Mouse (Mus musculus) neural tube, embryonic 11.5 days (tissue): ENCODE data around the gene Rab44. TPM values are rescaled to one million over a fixed set of nuclear protein-coding genes. Genes with fewer than 3 reads are reported as not detected.
"Not testable (repeated sequence)": the region's sequence is repeated elsewhere in the genome, so short reads cannot be mapped to it uniquely, and the experiment has no call there.

Experiments used
- ATAC-seq: fragments of 200-750 bp; cut with Nextera tagmentation; 2 replicates; pipeline ENCODE4 v1.8.0; 2017; ENCODE audit warnings: moderate number of reproducible peaks, mild to moderate bottlenecking, moderate TSS enrichment, moderate library complexity; ENCODE audit not compliant: insufficient read depth, low FRiP score, low TSS enrichment
- DNase-seq: peaks from one replicate; pipeline ENCODE4 v3.0.0-alpha.2; 2015; ENCODE audit warnings: low spot score
- H3K27ac ChIP-seq: fragments of 300-500 bp; sonication (generic); 2 replicates; pipeline ENCODE4 v1.5.1; 2014; ENCODE audit warnings: low read depth, mild to moderate bottlenecking, low read length
- H3K27me3 ChIP-seq: fragments of 300-500 bp; sonication (generic); 2 replicates; pipeline ENCODE4 v1.6.1; 2014; ENCODE audit warnings: mild to moderate bottlenecking, low read length, mixed read lengths; ENCODE audit not compliant: control insufficient read depth, insufficient read depth
- H3K36me3 ChIP-seq: fragments of 300-500 bp; sonication (generic); 2 replicates; pipeline ENCODE4 v1.6.1; 2014; ENCODE audit warnings: mild to moderate bottlenecking, low read length, moderate library complexity, mixed read lengths; ENCODE audit not compliant: control insufficient read depth, insufficient read depth
- H3K4me1 ChIP-seq: fragments of 300-500 bp; sonication (generic); 2 replicates; pipeline ENCODE4 v1.6.1; 2014; ENCODE audit warnings: low read length, mixed read lengths; ENCODE audit not compliant: control insufficient read depth, insufficient read depth
- H3K4me2 ChIP-seq: fragments of 300-500 bp; sonication (generic); 2 replicates; pipeline ENCODE4 v1.6.1; 2014; ENCODE audit warnings: low read depth, mild to moderate bottlenecking, moderate library complexity
- H3K4me3 ChIP-seq: fragments of 300-500 bp; sonication (generic); 2 replicates; pipeline ENCODE4 v1.5.1; 2014; ENCODE audit warnings: low read depth, low read length
- H3K9ac ChIP-seq: fragments of 300-500 bp; sonication (generic); 2 replicates; pipeline ENCODE4 v1.6.1; 2014; ENCODE audit warnings: mild to moderate bottlenecking, low read length
- H3K9me3 ChIP-seq: fragments of 300-500 bp; sonication (generic); 2 replicates; pipeline ENCODE4 v1.6.1; 2016; ENCODE audit warnings: low read length; ENCODE audit not compliant: control insufficient read depth
- WGBS: fragments of 180-500 bp; shearing (Covaris S2); extraction: QIAGEN DNeasy Blood & Tissue Kit; methylation state at CpG from one replicate; pipeline ENCODE4 v1.1.7; 2014; 5-methylcytosine and 5-hydroxymethylcytosine counted together
- polyA plus RNA-seq: library from polyadenylated mRNA; unstranded; fragments of >200 nt; fragmentation: Nextera tagmentation; extraction: Ambion mirVana; gene quantifications from 2 replicates; pipeline ENCODE4 v1.2.1, GENCODE M21; 2014

Rab44 gene
- 0.39 and 0.44 TPM in 2 replicates for polyA plus RNA-seq

- ATAC-seq (no peak), DNase-seq (no peak)
- H3K9me3 ChIP-seq = no peaks in the 10 kb centered on the region
- no peaks in the 10 kb centered on the region for H3K27me3 ChIP-seq
- H3K4me3 ChIP-seq = no peak within 1 kb of the TSS
- no peaks in the 10 kb centered on the region for H3K4me1 ChIP-seq
- WGBS = 92% methylated on average over 13 of the region's 13 CpGs
- no peaks in the 10 kb centered on the region for H3K36me3 ChIP-seq
- no peak within 1 kb of the TSS for H3K4me2 ChIP-seq
- H3K27ac ChIP-seq = no peak within 1 kb of the TSS
- H3K9ac ChIP-seq = no peak within 1 kb of the TSS
Measured at GRCm38 (mm10) chr17:29113591-29114352, at the start of gene Rab44. Gene Rab44, plus strand, starts transcription at chr17:29114145.

GRCm38 (mm10) chr17:29065245-29065940 lies 48.6 kb upstream of the Rab44 start:
- Histone ChIP-seq H3K9me3 (no peaks in the 10 kb centered on the region), H3K4me2 (no peak overlapping the region), H3K36me3 (no peaks in the 10 kb centered on the region), H3K9ac (no peak overlapping the region), H3K4me1 (0 out of 2 replicates have a peak, but pooled peaks cover 5% of the 10 kb centered on the region), H3K27me3 (no peaks in the 10 kb centered on the region), H3K4me3 (no peak overlapping the region), H3K27ac (no peak overlapping the region)
- DNase-seq = no peak
- ATAC-seq = no peak
- 84% methylated on average over 21 of the region's 21 CpGs for WGBS

GRCm38 (mm10) chr17:29065971-29066370 lies 48.0 kb upstream of the Rab44 start:
- Histone ChIP-seq H3K27me3 (no peaks in the 10 kb centered on the region), H3K9ac (no peak overlapping the region), H3K9me3 (no peaks in the 10 kb centered on the region), H3K4me1 (0 out of 2 replicates have a peak, but pooled peaks cover 5% of the 10 kb centered on the region), H3K4me2 (no peak overlapping the region), H3K4me3 (no peak overlapping the region), H3K27ac (no peak overlapping the region), H3K36me3 (no peaks in the 10 kb centered on the region)
- no peak for DNase-seq
- no peak for ATAC-seq
- 92% methylated on average over 3 of the region's 3 CpGs for WGBS

GRCm38 (mm10) chr17:29067416-29067815 lies 46.5 kb upstream of the Rab44 start:
- ATAC-seq, DNase-seq, H3K9me3 ChIP-seq, H3K27me3 ChIP-seq, H3K4me1 ChIP-seq, H3K4me2 ChIP-seq, H3K27ac ChIP-seq, H3K4me3 ChIP-seq, H3K9ac ChIP-seq, H3K36me3 ChIP-seq: not testable (repeated sequence)
- WGBS = 88% methylated on average over 3 of the region's 3 CpGs

GRCm38 (mm10) chr17:29067847-29068246 lies 46.1 kb upstream of the Rab44 start:
- Histone ChIP-seq H3K27me3 (no peaks in the 10 kb centered on the region), H3K9me3 (no peaks in the 10 kb centered on the region), H3K9ac (no peak overlapping the region), H3K4me3 (no peak overlapping the region), H3K36me3 (no peaks in the 10 kb centered on the region), H3K4me1 (0 out of 2 replicates have a peak, but pooled peaks cover 6% of the 10 kb centered on the region), H3K27ac (no peak overlapping the region), H3K4me2 (no peak overlapping the region)
- DNase-seq (no peak), ATAC-seq (no peak)
- 50% methylated on average over 5 of the region's 5 CpGs for WGBS

- no peaks in the 10 kb centered on the region for H3K9me3 ChIP-seq
- DNase-seq (no peak), ATAC-seq (no peak)
- H3K4me3 ChIP-seq = no peak overlapping the region
- H3K4me2 ChIP-seq = no peak overlapping the region
- 72% methylated on average over 10 of the region's 10 CpGs for WGBS
- H3K4me1 ChIP-seq = 0 out of 2 replicates have a peak, but pooled peaks cover 4% of the 10 kb centered on the region
- no peaks in the 10 kb centered on the region for H3K36me3 ChIP-seq
- no peaks in the 10 kb centered on the region for H3K27me3 ChIP-seq
- H3K27ac ChIP-seq = no peak overlapping the region
- no peak overlapping the region for H3K9ac ChIP-seq
Measured at GRCm38 (mm10) chr17:29069063-29069462, 44.9 kb upstream of the Rab44 start.

GRCm38 (mm10) chr17:29071820-29072219 lies 42.1 kb upstream of the Rab44 start:
- no peak for ATAC-seq
- DNase-seq = no peak
- 73% methylated on average over 5 of the region's 5 CpGs for WGBS

GRCm38 (mm10) chr17:29072701-29073307 lies 41.1 kb upstream of the Rab44 start:
- Histone ChIP-seq H3K27me3 (no peaks in the 10 kb centered on the region), H3K4me3 (no peak overlapping the region), H3K4me2 (no peak overlapping the region), H3K27ac (no peak overlapping the region), H3K4me1 (0 out of 2 replicates have a peak, but pooled peaks cover 4% of the 10 kb centered on the region), H3K9ac (no peak overlapping the region), H3K36me3 (no peaks in the 10 kb centered on the region), H3K9me3 (no peaks in the 10 kb centered on the region)
- ATAC-seq (no peak), DNase-seq (no peak)
- 18% methylated on average over 11 of the region's 11 CpGs for WGBS

More at GRCm38 (mm10) chr17:29071820-29072219, 42.1 kb upstream of the Rab44 start:
- Histone ChIP-seq H3K27ac (no peak overlapping the region), H3K36me3 (no peaks in the 10 kb centered on the region), H3K27me3 (no peaks in the 10 kb centered on the region), H3K9ac (no peak overlapping the region), H3K4me2 (no peak overlapping the region), H3K4me1 (0 out of 2 replicates have a peak, but pooled peaks cover 4% of the 10 kb centered on the region), H3K4me3 (no peak overlapping the region), H3K9me3 (no peaks in the 10 kb centered on the region)
